Mouse (Mus musculus) hindbrain, embryonic 10.5 days (tissue): ENCODE data around the gene Gm9903. TPM values are rescaled to one million over a fixed set of nuclear protein-coding genes. Genes with fewer than 3 reads are reported as not detected.

Experiments used
- DNase-seq: peaks from one replicate; pipeline ENCODE4 v3.0.0-alpha.2; 2017; ENCODE audit warnings: low spot score
- H3K27ac ChIP-seq: fragments of 300-500 bp; sonication (generic); 2 replicates; pipeline ENCODE4 v1.5.1; 2016; ENCODE audit warnings: mild to moderate bottlenecking, moderate library complexity
- H3K27me3 ChIP-seq: fragments of 300-500 bp; sonication (generic); 2 replicates; pipeline ENCODE4 v1.6.1; 2016; ENCODE audit warnings: mild to moderate bottlenecking; ENCODE audit not compliant: poor library complexity, insufficient read depth, severe bottlenecking
- H3K36me3 ChIP-seq: fragments of 300-500 bp; sonication (generic); 2 replicates; pipeline ENCODE4 v1.6.1; 2016; ENCODE audit warnings: mild to moderate bottlenecking, moderate library complexity
- H3K4me1 ChIP-seq: fragments of 300-500 bp; sonication (generic); replicated peaks from 2 replicates; pipeline ENCODE4 v1.6.1; 2016; ENCODE audit warnings: mild to moderate bottlenecking
- H3K4me3 ChIP-seq: fragments of 300-500 bp; sonication (generic); 2 replicates; pipeline ENCODE4 v1.5.1; 2016; ENCODE audit warnings: mild to moderate bottlenecking, moderate library complexity
- H3K9me3 ChIP-seq: fragments of 300-500 bp; sonication (generic); 2 replicates; pipeline ENCODE4 v1.6.1; 2016; ENCODE audit warnings: mild to moderate bottlenecking, moderate library complexity
- WGBS: fragments of 180-500 bp; shearing (Covaris S2); methylation state at CpG from one replicate; pipeline ENCODE4 v1.1.7; 2016; 5-methylcytosine and 5-hydroxymethylcytosine counted together
- polyA plus RNA-seq: library from polyadenylated mRNA; unstranded; fragments of >200 nt; fragmentation: Nextera tagmentation; extraction: Ambion mirVana; gene quantifications from 2 replicates; pipeline ENCODE4 v1.2.1, GENCODE M21; 2016

The Gm9903 gene
- polyA plus RNA-seq, 1 experiment from 2014 or later: 1.2 TPM

DNA sequence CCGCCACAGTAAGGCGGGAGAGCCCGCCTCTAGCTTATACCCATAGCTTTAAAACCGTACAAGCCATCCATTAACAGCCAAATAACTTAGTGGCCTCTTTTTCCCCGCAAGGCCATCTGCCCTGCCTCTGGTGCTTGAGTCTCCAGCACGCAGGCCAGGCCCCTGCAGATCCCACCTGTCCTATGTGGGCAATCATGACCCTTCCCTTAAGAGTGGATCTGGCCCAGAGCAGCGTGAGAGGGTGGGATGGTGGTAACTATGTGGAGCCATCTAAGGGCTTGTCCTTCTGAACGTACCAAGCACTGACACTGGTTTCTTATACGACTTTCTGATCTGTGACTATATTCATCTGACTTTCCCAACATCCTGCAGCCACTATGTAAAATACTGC lies 23.1 kb downstream of the Gm9903 start:
- no peak for DNase-seq
- H3K36me3 ChIP-seq: peaks cover 54% of the 10 kb centered on the region
- no peaks in the 10 kb centered on the region for H3K27me3 ChIP-seq
- WGBS: 3% methylated on average over 9 of the region's 9 CpGs
- peaks cover 55% of the 10 kb centered on the region for H3K4me1 ChIP-seq
- peak overlapping the region; percentile 74 for H3K4me3 ChIP-seq
- H3K9me3 ChIP-seq: no peaks in the 10 kb centered on the region
- H3K27ac ChIP-seq: peak overlapping the region; percentile 99

DNA sequence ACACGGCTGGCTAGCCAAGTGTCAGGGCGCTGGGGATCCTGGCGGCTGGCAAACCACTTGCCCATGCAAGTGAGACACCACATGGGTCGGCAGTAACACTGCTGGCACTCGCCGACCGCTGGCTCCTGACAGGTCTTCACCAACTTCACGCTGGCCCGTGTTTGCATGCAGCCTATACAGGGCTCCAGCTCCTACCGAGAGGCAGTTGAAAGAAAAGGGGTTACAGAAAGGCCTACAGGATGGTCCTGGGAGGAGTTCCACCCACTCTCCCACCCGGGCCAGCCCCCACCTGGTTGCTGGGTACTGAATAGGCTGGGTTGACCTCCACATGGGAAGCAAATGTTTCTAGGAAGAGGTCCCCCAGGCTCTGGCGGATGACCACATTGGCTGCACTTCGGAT lies 24.7 kb downstream of the Gm9903 start:
- 94% methylated on average over 13 of the region's 13 CpGs for WGBS
- Histone ChIP-seq H3K9me3 (no peaks in the 10 kb centered on the region), H3K36me3 (peaks cover 38% of the 10 kb centered on the region), H3K27me3 (no peaks in the 10 kb centered on the region), H3K4me1 (peaks cover 66% of the 10 kb centered on the region), H3K27ac (no peak overlapping the region), H3K4me3 (no peak overlapping the region)
- no peak for DNase-seq

DNA sequence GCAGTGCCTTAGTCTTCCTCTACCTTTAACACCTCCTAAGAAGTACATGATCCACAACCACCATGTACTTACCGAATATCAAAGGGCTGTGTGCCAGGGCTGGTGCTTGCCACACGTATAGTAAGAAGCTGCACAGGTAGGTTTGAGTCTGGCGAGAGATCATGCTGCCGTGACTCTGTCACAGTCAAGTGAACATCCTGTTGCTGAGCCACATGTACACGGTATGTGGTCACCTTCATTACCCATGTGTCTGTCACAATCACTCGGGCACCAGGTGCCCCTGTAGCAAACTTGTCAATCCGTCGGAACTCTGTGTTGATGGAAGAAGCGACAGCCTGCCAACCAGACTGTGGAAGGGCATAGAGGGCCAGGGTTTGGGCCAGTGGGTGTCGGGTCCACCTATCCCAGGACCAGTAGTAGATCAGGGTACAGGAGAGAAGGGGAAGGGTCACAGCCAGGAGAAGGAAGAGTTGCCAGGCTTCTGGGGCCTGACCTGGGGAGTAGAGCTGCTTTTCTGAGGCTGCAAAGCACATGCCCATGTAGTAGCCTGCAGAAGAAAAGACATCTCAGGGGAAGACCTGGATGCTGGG lies 25.6 kb downstream of the Gm9903 start:
- no peak for DNase-seq
- Histone ChIP-seq H3K4me3 (no peak overlapping the region), H3K4me1 (peaks cover 70% of the 10 kb centered on the region), H3K27ac (no peak overlapping the region), H3K27me3 (no peaks in the 10 kb centered on the region), H3K36me3 (peaks cover 33% of the 10 kb centered on the region), H3K9me3 (no peaks in the 10 kb centered on the region)
- WGBS: 94% methylated on average over 10 of the region's 10 CpGs

DNA sequence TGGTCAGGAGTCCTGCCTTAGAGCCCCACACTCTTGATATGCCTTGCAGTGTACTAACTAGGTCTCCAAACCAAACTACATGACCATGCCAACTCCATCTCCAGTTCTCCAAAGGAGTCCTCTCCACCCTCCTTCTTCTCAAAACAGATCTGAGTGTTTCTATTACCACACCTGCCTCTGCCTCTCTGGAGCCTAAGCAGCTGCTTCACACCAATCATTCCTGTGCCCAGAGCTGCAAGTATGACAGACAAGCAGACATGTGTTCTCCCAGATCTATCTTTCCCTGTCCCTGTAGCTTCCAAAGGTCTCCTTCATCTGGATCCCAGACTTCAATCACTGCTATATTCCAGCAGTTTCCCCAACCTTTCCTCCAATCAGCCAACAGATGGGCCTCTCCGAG lies 27.0 kb downstream of the Gm9903 start:
- no peaks in the 10 kb centered on the region for H3K27me3 ChIP-seq
- H3K4me1 ChIP-seq: peaks cover 63% of the 10 kb centered on the region
- peak overlapping the region; percentile 86 for H3K4me3 ChIP-seq
- H3K9me3 ChIP-seq: no peaks in the 10 kb centered on the region
- H3K27ac ChIP-seq: peak overlapping the region; percentile 96
- H3K36me3 ChIP-seq: peaks cover 46% of the 10 kb centered on the region
- no peak for DNase-seq
- 42% methylated on average over 1 of the region's 1 CpGs for WGBS

DNA sequence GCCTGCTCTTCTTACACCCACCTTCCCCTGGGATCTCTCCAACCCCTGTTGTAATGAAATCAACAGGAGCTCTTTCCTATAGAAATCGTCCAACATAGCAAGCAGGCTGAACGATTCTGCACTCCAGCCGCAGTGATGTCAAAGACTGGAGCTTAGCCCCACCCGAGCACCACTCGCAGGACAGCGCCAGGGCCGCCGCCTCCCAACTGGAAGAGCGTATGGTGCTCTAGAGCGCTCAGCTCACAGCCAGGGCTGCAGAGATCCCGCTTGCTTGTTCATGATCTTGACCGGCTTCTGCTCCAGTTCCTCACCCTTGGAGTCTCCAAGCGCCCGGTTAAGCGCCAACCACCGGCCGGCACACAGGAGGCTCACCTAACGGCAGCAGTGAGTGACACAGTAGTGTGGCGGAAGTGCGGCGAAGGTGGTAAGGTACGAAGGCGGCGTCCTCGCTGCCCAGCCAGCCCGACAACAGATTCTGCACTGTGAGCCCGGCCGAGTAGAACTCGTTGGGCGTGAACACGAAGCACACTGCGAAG lies 27.6 kb downstream of the Gm9903 start:
- Histone ChIP-seq H3K4me1 (peaks cover 63% of the 10 kb centered on the region), H3K9me3 (no peaks in the 10 kb centered on the region), H3K4me3 (peak overlapping the region; percentile 86), H3K27ac (peak overlapping the region; percentile 96), H3K36me3 (peaks cover 52% of the 10 kb centered on the region), H3K27me3 (no peaks in the 10 kb centered on the region)
- WGBS: under 1% methylated on average over 32 of the region's 32 CpGs
- DNase-seq: no peak

DNA sequence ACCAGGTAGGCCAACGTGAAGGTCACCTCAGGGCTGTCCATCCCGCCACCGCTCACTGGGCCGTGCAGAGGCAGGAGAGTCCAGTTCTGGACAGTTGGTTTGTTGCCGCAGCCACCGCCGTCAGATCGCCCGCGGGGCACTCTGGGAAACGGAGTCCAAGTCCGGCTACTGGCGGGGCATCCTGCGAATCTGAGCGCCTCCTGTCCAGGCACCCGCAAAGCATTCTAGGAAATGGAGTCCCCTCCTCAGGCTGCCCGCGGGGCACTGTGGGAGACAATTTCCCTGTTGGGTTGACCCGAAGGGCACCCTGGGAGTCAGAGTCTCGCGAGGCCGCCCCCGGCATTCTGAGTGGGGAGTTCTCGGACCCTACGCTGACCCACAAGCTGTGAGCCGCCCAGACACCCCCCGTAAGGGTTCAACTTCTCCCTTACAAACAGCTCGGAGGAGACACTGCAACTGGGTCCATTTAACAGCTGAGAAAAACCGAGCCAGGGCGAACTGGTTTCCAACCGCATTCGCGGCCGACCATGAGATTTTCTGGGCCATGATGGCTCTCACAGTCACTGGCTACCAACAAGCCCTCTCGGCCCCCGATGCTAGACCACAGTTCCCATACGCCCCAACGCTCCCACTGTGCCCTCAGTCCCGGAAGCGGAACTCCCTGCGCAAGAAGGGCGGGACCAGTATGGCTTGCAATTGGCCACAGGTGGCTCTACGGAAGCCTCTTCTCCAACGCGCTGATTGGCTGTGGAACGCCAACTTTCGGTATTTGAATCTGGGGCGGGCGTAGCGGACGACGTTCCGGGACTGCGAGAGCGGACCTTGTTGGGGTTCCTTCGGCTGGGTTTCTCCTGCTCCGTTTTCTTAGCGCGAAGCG lies 28.3 kb downstream of the Gm9903 start, which contains the start of the genes Tacc3 and Tmem129:
Gene Tacc3, plus strand, starts transcription at position 342 of the 877 bp plus-strand sequence.
Gene Tmem129, minus strand, starts transcription at position 630 of the 877 bp plus-strand sequence.
- H3K4me1 ChIP-seq: peaks cover 58% of the 10 kb centered on the region
- peak within 1 kb of the TSS; percentile 86 for H3K4me3 ChIP-seq
- H3K9me3 ChIP-seq: no peaks in the 10 kb centered on the region
- H3K36me3 ChIP-seq: peaks cover 59% of the 10 kb centered on the region
- DNase-seq: peak; percentile 98
- under 1% methylated on average over 60 of the region's 60 CpGs for WGBS
- no peaks in the 10 kb centered on the region for H3K27me3 ChIP-seq
- H3K27ac ChIP-seq: peak within 1 kb of the TSS; percentile 96

DNA sequence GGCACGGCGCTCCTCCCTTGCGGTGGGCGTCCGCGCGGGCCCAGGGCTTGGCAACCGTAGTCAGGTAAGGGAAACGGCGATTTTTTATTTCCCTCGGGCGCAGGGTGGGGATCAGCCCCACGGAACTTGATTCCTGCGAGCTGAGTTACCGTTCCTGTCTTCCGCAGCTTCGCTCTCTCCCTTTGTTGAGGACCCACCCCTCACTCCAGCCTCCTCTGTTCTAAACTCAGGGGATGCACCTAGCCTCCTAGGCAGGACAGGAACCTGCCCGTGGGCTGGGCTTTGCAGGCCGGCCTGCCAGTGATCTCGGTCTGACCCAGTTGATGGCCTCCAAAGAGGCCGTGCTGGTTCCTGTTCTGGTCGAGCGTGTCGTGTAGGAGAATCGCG lies 28.9 kb downstream of the Gm9903 start:
- H3K4me1 ChIP-seq: peaks cover 51% of the 10 kb centered on the region
- under 1% methylated on average over 26 of the region's 26 CpGs for WGBS
- H3K27ac ChIP-seq: peak overlapping the region; percentile 96
- peaks cover 57% of the 10 kb centered on the region for H3K36me3 ChIP-seq
- no peak for DNase-seq
- no peaks in the 10 kb centered on the region for H3K9me3 ChIP-seq
- H3K4me3 ChIP-seq: peak overlapping the region; percentile 86
- H3K27me3 ChIP-seq: no peaks in the 10 kb centered on the region

DNA sequence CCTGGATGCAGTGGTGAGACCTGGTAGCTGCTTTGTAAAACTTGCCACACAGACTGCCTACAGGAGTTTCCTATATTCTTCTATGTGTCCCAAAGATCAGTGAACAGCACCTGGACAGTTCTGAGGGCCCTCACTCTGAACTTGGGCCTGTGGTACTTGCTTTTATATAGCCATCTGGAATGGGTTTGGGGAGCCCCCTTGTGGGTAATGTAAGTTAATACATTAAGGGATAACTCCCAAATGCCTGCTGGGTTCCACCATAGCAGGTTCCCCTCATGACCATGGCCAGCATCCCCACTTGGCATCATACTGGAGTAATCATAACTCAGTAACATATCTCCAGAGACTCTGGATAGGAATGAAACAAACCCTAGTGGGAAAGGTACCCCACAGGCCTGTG lies 38.5 kb downstream of the Gm9903 start:
- Histone ChIP-seq H3K9me3 (no peaks in the 10 kb centered on the region), H3K27me3 (no peaks in the 10 kb centered on the region), H3K36me3 (peaks cover 97% of the 10 kb centered on the region), H3K4me1 (no peaks in the 10 kb centered on the region), H3K27ac (no peak overlapping the region), H3K4me3 (no peak overlapping the region)
- no peak for DNase-seq

DNA sequence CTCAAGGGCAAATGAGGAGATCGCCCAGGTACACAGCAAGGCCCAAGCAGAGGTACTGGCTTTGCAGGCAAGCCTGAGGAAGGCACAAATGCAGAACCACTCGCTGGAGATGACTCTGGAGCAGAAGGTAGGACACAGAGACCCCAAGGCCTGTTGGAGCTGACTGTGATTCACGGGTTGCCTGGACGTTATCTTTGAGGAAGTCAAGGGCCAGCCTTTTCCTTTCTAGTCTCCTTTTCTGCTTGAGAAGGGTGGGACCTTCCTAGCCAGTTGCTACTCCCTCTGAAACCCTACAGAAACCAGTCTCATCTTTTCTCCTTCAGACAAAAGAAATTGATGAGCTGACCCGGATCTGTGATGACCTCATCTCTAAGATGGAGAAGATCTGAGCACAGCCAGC lies 41.9 kb downstream of the Gm9903 start:
- 79% methylated on average over 5 of the region's 5 CpGs for WGBS
- Histone ChIP-seq H3K36me3 (peaks cover 74% of the 10 kb centered on the region), H3K27me3 (no peaks in the 10 kb centered on the region), H3K27ac (no peak overlapping the region), H3K4me3 (no peak overlapping the region), H3K4me1 (peaks cover 7% of the 10 kb centered on the region), H3K9me3 (no peaks in the 10 kb centered on the region)
- no peak for DNase-seq

DNA sequence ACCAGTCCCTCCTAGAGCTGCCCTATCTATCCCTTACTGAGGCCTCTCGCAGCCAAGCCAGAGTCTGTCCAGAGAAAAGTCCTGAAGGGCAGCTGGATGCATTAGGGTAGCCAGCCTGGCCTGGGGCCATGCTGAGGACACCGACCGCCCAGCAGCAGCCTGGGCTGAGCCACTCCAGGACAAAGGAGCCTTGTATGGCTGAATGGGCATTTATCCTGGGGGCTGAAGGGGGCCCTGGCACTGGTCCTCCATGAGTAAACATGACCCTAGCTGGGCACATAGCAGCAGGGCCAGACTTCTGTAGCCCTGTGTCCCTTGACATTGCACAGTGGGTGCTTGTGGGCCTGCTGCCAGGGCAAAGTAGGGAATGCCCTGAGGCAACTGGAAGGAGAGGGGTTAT lies 44.7 kb downstream of the Gm9903 start:
- no peak for DNase-seq
- Histone ChIP-seq H3K27ac (peak overlapping the region; percentile 65), H3K4me3 (no peak overlapping the region), H3K9me3 (no peaks in the 10 kb centered on the region), H3K36me3 (peaks cover 46% of the 10 kb centered on the region), H3K27me3 (no peaks in the 10 kb centered on the region), H3K4me1 (peaks cover 7% of the 10 kb centered on the region)
- WGBS: 62% methylated on average over 3 of the region's 3 CpGs

DNA sequence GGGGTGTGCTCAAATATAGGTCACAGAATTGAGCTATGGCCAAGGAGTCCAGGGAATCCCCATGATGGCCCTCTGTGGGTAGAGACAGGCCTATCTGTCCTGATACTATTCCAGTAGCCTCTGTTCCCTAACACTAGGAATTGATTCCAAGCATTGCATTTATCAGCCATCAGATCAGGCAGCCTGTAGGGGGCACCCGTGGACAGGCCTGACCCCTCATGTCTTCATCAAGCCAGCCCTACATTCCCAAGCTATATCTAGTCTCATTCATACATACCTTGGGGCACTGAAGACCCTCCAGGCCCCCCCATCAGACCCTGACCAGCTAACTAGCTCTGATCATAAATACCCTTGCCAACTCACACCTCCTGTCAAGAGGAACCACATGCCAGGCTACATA lies 46.2 kb downstream of the Gm9903 start:
- Histone ChIP-seq H3K27me3 (no peaks in the 10 kb centered on the region), H3K9me3 (no peaks in the 10 kb centered on the region), H3K4me1 (peaks cover 8% of the 10 kb centered on the region), H3K27ac (no peak overlapping the region), H3K36me3 (peaks cover 31% of the 10 kb centered on the region), H3K4me3 (no peak overlapping the region)
- DNase-seq: peak; percentile 77
- WGBS: 9% methylated on average over 1 of the region's 1 CpGs

DNA sequence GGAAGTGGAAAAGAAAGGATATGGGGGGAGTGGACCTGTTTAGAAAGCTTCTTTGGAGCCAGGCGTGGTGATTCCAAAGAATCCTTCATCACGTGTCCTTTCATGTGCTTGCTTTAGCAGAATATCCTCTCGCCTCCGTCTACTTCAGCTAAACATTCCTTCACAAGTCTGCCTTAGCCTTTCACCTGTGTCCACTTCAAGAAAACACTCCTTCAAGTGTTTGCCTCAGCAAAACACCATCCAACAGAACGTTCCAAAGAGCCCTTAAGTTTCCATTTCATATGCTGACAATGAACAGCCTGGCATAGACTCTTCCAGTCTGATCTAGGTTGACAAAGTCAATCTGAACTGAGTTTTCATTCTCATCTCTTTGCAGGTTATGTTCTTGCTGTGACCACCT lies 48.5 kb downstream of the Gm9903 start:
- H3K27ac ChIP-seq: no peak overlapping the region
- no peaks in the 10 kb centered on the region for H3K9me3 ChIP-seq
- H3K4me1 ChIP-seq: peaks cover 17% of the 10 kb centered on the region
- H3K27me3 ChIP-seq: peaks cover 15% of the 10 kb centered on the region; the same call in 1 of the 2 replicates
- WGBS: 86% methylated on average over 5 of the region's 5 CpGs
- no peak for DNase-seq
- no peak overlapping the region for H3K4me3 ChIP-seq
- peaks cover 8% of the 10 kb centered on the region for H3K36me3 ChIP-seq

DNA sequence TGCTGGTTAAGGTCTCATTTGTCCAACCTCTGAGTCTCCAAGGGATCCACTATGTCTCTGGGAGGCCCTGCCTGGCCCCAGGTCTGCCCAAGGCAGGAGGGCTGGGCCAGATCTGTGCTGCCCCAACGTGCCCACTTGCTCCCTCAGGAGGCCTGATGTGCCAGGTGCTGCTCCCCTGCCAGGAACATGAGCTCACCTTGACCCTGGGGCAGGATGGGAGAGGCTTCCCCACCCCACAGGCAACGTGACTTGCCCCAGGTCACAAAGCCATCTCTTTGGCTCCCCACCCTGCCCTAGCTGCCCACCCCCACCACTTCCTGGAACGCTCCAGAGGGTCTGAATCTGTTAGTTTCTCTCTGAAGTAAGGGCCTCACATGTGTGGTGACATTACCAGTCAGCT lies 51.3 kb downstream of the Gm9903 start:
- Histone ChIP-seq H3K4me3 (no peak overlapping the region), H3K4me1 (peaks cover 24% of the 10 kb centered on the region), H3K36me3 (no peaks in the 10 kb centered on the region), H3K27me3 (peaks cover 33% of the 10 kb centered on the region), H3K9me3 (no peaks in the 10 kb centered on the region), H3K27ac (no peak overlapping the region)
- 56% methylated on average over 3 of the region's 3 CpGs for WGBS
- DNase-seq: no peak
